Mouse (Mus musculus): ENCODE measurements around the gene Dctpp1.

Gene Dctpp1

GRCm38 (mm10) chr7:127260309-127261111, at the start of gene Dctpp1:
Gene Dctpp1, minus strand, starts transcription at chr7:127260709.
- peak; percentile 97 to 98 for DNase-seq (ENCODE audit: low spot score in 2 of 2)

- DNase-seq (ENCODE audit: low spot score in 2 of 2) = no peak
Measured at GRCm38 (mm10) chr7:127309951-127310350, 49.4 kb upstream of the Dctpp1 start.

GRCm38 (mm10) chr7:127308887-127309286, 48.4 kb upstream of the Dctpp1 start:
- DNase-seq (ENCODE audit: low spot score in 2 of 2) = peak in 1 of 2 experiments; percentile 43

- DNase-seq (ENCODE audit: low spot score in 2 of 2) = no peak
Measured at GRCm38 (mm10) chr7:127308431-127308830, 47.9 kb upstream of the Dctpp1 start.

GRCm38 (mm10) chr7:127297586-127298193, 37.2 kb upstream of the Dctpp1 start:
- DNase-seq (ENCODE audit: low spot score in 2 of 2) = no peak

- no peak for DNase-seq (ENCODE audit: low spot score in 2 of 2)
Measured at GRCm38 (mm10) chr7:127296786-127297555, 36.5 kb upstream of the Dctpp1 start.

GRCm38 (mm10) chr7:127296098-127296497, 35.6 kb upstream of the Dctpp1 start, which contains the start of gene Itgal:
Gene Itgal, plus strand, starts transcription at chr7:127296260.
- no peak for DNase-seq (ENCODE audit: low spot score in 2 of 2)

- DNase-seq (ENCODE audit: low spot score in 2 of 2) = no peak
Measured at GRCm38 (mm10) chr7:127290142-127290541, 29.6 kb upstream of the Dctpp1 start.

- DNase-seq (ENCODE audit: low spot score in 2 of 2) = no peak
Measured at GRCm38 (mm10) chr7:127289306-127289705, 28.8 kb upstream of the Dctpp1 start.

GRCm38 (mm10) chr7:127287940-127288339, 27.4 kb upstream of the Dctpp1 start:
- no peak for DNase-seq (ENCODE audit: low spot score in 2 of 2)

GRCm38 (mm10) chr7:127285154-127285553, 24.6 kb upstream of the Dctpp1 start:
- no peak for DNase-seq (ENCODE audit: low spot score in 2 of 2)

GRCm38 (mm10) chr7:127282190-127282589, 21.7 kb upstream of the Dctpp1 start:
- DNase-seq (ENCODE audit: low spot score in 2 of 2) = no peak

- DNase-seq (ENCODE audit: low spot score in 2 of 2) = no peak
Measured at GRCm38 (mm10) chr7:127281114-127281513, 20.6 kb upstream of the Dctpp1 start.

- DNase-seq (ENCODE audit: low spot score in 2 of 2) = no peak
Measured at GRCm38 (mm10) chr7:127280092-127280491, 19.6 kb upstream of the Dctpp1 start.

GRCm38 (mm10) chr7:127278311-127278710, 17.8 kb upstream of the Dctpp1 start:
- no peak for DNase-seq (ENCODE audit: low spot score in 2 of 2)

GRCm38 (mm10) chr7:127276519-127276961, 16.0 kb upstream of the Dctpp1 start:
- no peak for DNase-seq (ENCODE audit: low spot score in 2 of 2)

GRCm38 (mm10) chr7:127273925-127274789, 13.6 kb upstream of the Dctpp1 start, which contains the start of gene Sephs2:
Gene Sephs2, minus strand, starts transcription at chr7:127274055.
- DNase-seq (ENCODE audit: low spot score in 2 of 2) = peak; percentile 92 to 97

GRCm38 (mm10) chr7:127273118-127273923, 12.8 kb upstream of the Dctpp1 start:
- peak in 1 of 2 experiments; percentile 18 for DNase-seq (ENCODE audit: low spot score in 2 of 2)

- DNase-seq (ENCODE audit: low spot score in 2 of 2) = no peak
Measured at GRCm38 (mm10) chr7:127272566-127272965, 12.1 kb upstream of the Dctpp1 start.

- DNase-seq (ENCODE audit: low spot score in 2 of 2) = no peak
Measured at GRCm38 (mm10) chr7:127271093-127271492, 10.6 kb upstream of the Dctpp1 start.

Data from frontal cortex, postnatal 14 days (tissue).